Mouse (Mus musculus) neural tube, embryonic 10.5 days (tissue): Measurements from ENCODE around the gene Fam81a.

Experiments used
- DNase-seq: peaks from one replicate; pipeline ENCODE4 v3.0.0-alpha.2; 2017; ENCODE audit warnings: low spot score; ENCODE audit errors: extremely low spot score

Fam81a gene

DNA sequence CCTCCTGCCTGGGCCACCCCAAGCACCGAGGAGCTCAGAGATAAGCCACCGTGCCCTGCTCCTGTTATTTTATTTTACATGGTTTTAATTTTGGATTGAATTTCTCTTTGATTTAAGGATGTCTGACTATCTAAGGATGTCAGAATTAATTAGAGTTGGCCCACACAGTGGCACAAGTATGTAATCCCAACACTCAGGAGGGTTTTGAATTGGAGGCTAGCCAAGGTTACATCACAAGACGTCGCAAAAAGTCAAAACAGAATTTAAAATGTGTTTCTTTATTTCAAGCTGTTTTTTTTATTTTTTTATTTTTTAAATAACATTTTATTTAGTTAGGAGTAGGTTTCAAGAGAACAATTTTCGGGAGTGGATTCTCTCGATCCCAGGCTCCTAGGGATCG lies 31.5 kb downstream of the Fam81a start:
- no peak for DNase-seq

DNA sequence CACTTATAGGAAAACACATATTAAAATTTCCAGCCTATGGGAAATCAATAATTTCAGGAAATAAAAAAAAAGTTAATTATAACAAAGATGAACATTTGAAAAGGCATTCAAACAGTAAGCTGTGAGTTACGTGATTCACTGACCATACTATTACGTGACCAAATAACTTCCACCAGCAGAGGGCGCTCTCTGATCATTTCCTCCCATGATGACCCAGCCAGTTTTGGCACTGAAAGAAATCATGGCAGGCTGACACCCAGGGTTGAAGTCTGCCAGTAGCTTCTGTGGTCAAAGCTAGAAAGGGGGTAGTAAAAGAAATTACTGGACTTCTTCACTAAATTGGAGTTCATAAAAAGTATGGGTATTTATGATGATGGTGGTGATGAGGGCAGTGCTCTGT lies 33.1 kb downstream of the Fam81a start:
- peak; percentile 87 for DNase-seq

DNA sequence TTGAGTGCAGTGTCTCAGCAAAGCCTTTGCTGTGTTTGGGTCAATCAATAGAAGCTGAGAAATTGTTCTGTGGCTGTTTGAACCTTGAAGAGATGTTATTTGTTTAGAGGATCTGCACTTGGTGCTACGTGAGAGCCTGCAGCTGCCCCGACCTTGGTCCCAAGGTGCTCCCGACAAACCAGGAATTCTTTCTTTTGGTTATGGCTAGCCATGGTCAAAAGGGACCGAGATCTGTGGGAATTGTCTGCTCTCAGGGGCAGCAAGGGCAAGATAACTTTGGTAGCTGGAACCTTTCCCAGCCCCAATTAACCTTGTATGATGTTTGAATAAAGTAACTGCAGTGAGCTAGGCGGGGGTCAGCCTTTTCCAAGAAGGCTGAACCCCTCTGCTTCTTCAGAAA lies 34.2 kb downstream of the Fam81a start:
- no peak for DNase-seq

DNA sequence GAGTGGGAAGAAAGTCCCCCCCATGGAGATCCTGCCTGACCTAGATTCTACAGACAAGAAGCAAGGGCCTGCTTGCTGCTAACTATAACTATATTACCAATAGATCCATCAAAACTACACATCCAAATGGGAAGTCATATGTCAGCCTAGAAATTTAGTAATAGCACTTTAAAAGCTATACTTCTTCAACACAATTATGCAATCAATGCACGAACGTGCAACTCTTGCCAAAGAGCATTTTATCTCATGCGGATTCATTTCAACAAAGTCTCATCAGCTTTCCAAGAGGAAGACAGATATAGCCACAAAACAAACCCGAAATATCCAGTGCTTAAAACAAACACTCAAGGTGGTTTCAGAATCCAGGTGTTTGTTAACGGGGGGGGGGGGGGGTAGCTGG lies 36.8 kb downstream of the Fam81a start:
- DNase-seq = no peak

DNA sequence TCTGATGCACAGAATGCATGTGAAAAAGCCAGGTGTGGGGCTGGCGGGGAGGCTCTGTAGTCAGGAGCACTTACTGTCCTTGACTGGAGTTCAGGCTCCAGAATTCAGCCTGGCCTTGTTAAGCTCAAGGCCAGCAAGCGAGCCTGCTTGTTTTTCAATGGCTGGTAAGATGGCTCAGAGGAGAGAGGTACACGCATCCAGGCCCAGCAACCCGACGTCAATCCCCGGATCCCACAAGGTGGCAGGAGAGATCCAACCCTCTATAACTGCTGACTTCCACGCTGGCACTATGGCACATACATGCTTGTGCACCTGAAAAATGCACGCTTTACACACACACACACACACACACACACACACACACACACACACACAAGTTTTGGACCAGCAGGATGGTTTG lies 39.3 kb downstream of the Fam81a start:
- DNase-seq = no peak

DNA sequence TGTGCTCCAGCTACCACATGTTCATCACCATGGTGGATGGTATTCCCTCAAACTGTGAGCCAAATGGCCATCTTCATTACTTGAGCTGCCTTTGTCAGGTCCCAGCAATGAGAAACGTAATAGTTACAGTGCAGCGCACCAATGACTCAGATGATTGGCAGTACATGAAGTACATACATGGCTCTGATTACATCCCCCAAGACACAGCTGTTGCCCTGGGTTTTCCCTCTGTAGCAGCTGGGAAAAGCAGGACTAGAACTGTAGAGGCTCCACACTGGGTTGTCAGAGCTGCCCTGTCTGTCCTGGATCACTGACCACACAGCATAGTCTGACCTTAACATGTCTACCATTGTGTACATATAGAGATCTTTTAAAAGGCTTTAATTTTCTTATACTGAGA lies 44.8 kb downstream of the Fam81a start:
- no peak for DNase-seq

DNA sequence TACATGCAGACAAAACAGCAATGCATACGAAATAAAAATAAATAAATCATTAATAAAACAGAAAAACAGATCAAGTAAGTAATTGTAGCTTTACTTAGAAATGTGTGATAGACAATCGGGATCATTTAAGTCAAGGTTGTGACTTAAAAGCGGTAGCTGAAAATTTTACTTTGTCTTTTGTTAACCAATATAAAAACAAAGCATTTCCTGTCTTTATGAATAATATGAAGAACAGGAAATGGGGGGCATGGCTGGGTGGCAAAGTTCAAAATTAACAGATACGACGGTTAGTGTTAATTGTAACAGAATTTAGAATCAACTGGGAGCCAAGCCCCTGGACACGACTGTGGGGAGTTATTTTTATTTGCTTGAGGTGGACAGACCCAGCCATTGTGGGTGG lies 47.3 kb downstream of the Fam81a start:
- DNase-seq = no peak

DNA sequence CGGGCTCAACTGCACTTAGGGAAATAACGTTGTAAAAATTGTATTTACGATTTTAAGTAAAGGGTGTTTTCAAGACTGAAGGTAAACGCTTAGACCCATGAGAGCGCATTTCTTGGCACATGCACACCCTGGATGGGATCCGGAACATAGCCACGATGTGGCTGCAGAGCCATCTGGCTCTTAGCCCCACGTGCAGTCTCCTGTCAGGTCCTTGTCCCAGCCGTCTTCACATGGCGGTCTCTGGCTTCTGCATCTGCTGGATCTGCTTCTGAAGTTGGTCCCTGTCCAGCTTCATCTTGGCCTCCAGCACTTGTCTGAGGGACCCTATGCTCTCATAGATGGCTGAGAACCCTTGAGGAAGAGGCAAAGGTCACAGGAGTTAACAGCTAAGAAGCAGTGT lies 51.8 kb downstream of the Fam81a start:
- DNase-seq = no peak

DNA sequence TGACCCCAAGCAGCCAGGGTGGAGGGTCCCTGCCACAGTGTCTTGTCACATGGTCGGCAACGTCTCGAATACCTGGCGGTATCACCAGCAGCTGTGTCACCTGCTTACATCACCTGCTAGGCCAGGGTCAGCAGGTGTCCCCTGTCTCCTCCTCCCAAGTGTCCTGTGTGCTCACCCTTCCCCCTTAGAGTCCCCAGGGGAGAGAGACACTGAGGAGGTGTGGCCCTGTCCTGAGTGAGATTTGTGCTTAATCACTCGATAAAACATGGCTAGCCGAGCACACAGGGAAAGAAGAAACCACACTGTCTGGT lies 53.6 kb downstream of the Fam81a start:
- no peak for DNase-seq

DNA sequence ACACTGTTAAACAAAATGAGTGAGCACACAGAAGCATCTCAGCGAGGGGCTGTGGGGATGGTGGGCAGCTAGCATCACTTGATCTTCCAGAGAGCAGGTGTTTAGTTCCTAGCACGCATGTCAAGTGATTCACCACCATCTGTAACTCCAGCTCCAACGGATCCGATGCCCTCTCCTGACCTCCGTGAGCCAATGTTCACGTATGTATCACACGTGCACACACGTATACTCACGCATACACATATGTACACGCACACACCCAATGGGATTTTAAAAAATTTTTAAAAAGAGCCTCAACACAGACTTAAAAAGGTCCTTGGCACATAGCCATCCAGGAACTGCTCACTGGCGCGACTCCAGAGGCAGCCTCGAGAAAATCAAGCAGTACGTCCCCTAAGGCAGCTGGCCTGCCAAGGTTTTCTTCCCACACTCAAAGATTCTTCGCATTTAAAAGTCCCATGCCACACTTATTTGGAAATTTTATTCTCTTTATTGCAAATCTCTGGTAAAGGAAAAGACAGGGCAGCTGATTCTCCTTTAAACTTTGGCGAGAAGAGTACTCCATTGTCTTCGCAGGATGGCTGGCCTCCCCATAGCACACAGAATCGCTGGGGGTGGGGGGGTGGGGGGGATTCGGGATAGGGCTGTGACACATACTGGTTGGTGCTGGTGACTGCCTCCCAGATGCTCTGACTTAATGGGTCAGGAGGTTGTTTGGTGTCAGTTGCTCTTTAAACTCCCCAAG lies 54.1 kb downstream of the Fam81a start:
- DNase-seq = no peak

DNA sequence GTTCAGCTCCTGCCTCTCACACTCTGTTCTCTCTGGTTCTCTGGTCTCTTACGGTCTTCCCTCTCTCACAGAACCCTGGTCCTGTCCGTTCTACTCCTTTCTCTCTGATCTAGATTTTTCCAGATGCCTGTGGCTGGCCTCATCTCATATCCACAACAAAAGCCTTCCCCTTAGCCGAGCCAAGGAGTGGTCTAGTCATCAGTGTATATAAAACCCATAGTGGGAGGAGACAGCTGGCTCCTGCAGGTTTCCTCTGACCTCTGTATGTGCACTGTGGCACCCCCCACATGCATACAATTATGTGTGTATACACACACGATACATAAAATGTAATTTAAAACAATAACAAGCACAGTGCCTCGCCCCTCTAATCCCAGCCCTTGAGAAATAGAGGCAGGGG lies 55.0 kb downstream of the Fam81a start:
- DNase-seq = no peak

DNA sequence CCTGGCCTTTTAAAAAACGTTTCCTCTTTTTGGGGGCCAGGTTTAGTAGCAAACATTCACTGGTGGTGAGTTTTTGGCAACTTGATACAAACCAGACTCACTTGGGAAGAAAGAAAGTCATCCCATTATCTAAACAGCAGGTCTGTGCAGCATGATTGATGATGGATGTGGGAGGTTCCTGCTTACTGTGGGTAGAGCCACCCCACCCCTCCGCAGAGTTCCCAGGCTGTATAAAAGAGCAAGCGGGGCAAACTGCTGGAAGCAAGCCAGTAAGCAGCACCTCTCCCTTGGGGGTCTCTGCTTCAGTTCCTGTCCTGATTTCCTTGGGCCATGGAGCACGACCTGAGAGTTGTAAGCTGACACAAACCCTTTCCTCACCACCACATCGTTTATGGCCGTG lies 56.3 kb downstream of the Fam81a start:
- DNase-seq = no peak

DNA sequence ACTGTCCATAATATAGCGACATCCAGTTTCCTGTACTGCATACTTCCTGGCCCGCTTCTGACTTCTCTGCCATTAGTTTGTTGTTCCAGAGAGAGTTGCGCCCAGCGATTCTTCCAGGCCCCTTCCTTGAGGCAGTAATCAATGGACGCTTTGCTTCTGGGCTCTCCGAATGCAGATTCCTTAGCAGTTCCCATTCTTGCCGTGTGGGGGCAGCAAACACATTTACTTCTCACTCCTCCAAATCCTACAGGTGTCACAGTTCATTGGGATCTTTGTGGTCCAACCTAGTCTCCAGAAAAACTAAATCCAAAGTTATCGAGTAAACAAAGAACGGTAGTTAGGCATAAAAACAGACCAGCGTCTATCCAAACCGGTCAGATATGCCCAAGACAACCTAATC lies 58.3 kb downstream of the Fam81a start:
- DNase-seq = peak; percentile 48

DNA sequence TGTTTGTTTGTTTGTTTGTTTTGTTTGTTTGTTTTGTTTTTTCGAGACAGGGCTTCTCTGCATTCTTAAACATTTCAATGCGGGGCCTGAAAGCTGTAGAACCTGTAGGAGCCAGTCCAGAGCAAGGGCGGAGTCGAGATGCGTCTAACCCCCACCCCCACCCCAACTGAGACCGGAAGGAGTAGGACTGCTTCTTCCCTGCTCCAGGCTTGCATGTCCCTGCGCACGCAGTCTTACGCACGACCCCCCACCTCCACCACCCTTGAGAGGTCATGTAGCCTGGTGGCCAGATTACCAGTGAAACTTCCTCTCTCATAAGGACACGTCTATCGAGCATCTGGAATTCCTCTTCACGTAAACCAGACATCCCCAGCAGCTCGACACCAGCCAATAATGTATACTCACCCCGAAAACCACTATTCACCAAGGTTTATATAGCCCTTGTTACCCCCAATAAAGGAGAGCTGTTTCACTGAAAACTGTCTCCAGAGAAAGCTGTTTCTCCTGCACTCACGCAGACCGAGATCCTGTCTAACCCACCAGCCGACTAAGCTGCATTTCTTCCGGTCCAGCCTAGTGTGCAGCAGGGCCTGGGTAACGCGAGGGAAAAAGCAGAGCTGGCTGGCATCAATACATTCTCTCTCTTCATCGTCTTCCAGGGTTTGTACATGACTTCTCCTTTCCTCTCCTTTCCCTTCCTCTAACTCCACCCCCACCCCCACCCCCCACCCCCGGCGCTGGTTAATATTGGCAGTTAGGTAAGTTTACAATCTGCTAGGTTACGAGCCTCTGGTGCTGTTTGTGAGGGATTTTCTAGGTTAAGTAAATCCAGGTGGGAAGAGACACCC lies 59.8 kb downstream of the Fam81a start:
- DNase-seq = no peak

DNA sequence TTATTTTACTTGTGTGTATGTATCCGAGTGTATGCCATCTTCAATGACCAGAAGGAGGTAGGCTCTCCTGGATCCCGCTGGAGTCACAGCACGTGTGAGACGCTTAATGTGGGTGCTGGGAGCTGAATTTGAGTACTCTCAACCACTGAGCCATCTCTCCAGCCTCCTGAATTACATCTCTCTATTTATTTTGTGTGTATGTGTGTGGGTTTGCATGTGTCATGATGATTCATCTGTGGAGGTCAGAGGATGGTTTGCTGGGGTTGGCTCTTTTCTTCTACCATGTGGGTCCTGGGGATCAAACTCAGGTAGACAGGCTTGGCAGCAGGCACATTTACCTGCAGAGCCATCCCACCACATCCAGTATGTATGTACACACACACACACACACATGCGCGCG lies 60.6 kb downstream of the Fam81a start:
- DNase-seq = no peak

DNA sequence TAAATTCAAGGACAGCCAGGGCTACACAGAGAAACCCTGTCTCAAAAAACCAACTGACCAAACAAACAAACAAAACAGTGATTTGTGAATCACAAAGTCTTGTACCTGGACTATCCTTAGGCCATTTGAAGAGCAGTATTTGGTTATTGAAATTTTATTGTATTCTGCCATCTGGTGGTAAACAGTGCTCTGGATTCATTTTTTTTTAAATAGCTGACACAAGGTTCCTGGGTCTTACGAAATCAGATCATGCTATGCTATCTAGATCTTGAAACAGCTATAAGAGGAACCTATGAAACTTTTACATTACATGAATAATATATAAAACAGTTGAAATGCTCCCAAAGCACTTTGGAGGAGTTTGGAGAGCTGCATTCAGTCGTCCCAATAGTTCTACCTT lies 61.4 kb downstream of the Fam81a start:
- no peak for DNase-seq

DNA sequence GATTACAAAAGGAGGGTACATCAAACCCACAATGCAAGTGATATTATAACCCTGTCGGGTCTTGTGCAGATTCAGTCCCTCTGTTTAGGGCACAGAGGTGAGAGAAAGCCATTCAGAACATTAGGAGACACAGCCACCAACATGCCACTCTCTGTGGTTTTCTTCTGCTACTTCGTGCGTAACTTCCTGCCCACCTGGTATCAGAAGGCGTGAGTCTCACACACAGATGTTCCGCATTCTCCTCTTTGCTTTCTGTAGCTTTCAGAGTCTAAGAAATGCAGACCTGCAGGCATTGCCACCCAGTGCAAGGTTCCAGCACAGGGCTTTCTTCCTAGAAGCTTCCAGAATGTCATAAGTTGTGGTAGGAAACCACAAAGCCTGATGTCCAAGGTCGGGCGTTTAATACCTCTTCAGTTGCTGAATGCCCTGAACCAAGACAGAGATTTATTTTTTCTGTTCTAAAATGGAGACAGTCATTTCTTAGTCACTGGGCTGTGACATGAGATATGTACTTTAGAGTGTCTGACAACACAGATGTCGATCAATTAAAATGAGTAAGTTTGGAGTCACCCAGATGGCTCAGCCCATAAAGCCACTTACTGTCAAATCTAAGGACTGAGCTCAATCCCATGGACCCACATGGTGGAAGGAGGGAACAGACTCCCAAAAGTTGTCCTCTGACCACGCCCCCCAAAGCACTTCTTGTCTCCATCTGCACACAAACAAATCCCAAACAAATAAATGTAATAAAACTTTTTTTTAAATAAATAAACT lies 62.1 kb downstream of the Fam81a start:
- DNase-seq = no peak

DNA sequence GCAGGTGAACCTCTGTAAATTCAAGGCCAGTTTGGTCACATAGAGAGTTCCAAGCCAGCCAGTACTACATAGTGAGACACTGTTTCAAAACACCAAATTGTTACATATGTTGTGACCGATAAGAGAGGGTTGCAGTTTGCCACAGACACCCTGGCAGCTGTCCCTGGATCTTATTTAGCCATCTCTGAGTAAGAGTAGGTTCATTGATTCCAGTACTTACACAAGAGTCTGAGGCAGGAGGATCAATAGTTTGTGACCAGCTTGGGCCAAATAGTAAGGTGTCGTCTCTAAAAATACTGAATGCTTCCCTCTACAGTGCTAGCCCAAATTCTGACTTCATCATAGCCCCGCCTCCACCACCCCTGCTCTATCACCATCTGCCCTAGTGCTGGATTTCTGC lies 64.3 kb downstream of the Fam81a start:
- DNase-seq = no peak

DNA sequence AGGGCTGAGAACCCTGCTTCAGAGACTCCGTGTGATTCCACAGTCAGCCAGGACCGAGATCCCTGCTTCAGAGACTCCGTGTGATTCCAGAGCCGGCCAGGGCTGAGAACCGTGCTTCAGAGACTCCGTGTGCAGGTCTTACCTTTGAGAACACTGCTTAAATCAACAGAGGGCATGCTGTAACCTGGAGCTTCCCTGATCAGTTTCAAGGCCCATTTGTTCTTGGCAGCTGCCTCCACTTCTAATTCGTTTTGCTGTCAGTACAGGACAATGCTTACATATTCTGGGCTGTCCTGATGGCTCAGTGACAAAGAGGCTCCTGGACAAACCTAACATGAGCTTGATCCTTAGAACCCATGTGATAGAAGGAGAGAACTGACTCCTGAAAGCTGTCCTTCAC lies 65.2 kb downstream of the Fam81a start:
- DNase-seq = no peak

DNA sequence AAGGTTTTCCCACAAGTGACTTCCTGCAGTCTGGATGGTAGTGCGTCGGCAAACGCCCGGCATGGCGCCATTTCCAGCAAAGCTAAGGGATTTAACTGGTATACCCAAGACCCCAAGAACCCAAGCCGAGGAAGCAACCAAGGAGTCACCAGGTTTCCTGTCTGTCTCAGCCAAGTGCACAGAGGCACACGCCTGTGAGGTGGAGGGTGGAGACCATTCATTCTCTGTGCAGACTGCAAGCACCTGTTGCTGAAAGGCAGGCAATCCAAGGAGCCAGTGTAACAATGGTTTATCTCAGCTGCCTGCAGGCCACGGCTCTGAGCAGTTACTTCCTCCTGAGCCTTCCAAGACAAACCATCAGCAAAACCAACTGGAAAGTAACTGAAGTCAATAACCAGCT lies 70.0 kb downstream of the Fam81a start:
- no peak for DNase-seq

DNA sequence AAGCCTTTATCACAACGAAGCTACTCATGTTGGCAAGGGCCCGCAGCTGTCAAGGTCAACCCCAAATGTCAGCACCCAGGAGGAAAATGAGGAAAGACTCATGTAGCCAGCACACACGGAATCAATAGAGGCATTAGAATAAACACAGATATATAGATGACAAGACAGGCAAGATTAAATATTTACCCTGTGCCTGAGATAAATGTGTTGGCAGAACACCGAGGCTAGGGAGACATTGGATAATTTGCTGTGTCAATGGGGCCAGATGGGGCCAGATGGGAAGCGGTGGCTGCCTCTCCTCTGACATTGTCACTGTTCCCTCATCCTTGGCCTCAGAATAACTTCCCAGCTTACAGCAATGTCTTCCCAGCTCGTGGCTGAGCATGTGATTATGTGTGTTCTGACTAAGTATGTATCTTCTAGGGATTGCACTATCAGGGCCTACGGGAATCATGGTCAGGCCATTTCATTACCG lies 72.4 kb downstream of the Fam81a start:
- DNase-seq = no peak

DNA sequence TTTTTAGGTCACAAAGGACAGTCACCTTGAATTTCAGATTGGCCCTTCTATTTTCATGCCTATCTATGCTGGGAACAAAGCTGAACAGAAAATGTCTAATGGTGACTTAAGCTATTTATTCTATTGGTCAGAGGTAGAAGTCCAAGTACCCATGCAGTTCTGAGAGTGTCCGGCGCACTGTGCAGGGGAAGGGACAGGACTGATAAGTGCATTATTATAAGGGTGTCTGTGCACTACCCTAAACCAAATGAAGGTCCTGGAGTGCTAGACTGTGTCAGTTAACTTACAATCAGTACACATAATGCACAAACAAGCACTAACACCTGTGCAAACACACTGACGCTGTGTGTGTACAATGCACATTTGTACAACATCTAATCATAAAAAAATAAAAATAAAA lies 74.9 kb downstream of the Fam81a start:
- DNase-seq = no peak
